Mouse (Mus musculus) forebrain, embryonic 12.5 days (tissue): ENCODE measurements around the gene Kcna5. TPM values are rescaled to one million over a fixed set of nuclear protein-coding genes. Genes with fewer than 3 reads are reported as not detected.

Experiments
- ATAC-seq: fragments of 200-750 bp; cut with Nextera tagmentation; 2 replicates; pipeline ENCODE4 v1.8.0; 2017; ENCODE audit warnings: moderate TSS enrichment; ENCODE audit not compliant: low FRiP score
- H3K27ac ChIP-seq: fragments of 300-500 bp; sonication (generic); 2 replicates; pipeline ENCODE4 v1.5.1; 2016; ENCODE audit warnings: mild to moderate bottlenecking
- H3K27me3 ChIP-seq: fragments of 300-500 bp; sonication (generic); 2 replicates; pipeline ENCODE4 v1.6.1; 2016; ENCODE audit warnings: mild to moderate bottlenecking
- H3K36me3 ChIP-seq: fragments of 300-500 bp; sonication (generic); replicated peaks from 2 replicates; pipeline ENCODE4 v1.6.1; 2016; ENCODE audit warnings: mild to moderate bottlenecking
- H3K4me1 ChIP-seq: fragments of 300-500 bp; sonication (generic); 2 replicates; pipeline ENCODE4 v1.6.1; 2016
- H3K4me2 ChIP-seq: fragments of 300-500 bp; sonication (generic); 2 replicates; pipeline ENCODE4 v1.6.1; 2016; ENCODE audit warnings: mild to moderate bottlenecking, moderate library complexity
- H3K4me3 ChIP-seq: fragments of 300-500 bp; sonication (generic); replicated peaks from 2 replicates; pipeline ENCODE4 v1.5.1; 2016; ENCODE audit warnings: mild to moderate bottlenecking
- H3K9ac ChIP-seq: fragments of 300-500 bp; sonication (generic); 2 replicates; pipeline ENCODE4 v1.6.1; 2016; ENCODE audit warnings: mild to moderate bottlenecking
- H3K9me3 ChIP-seq: fragments of 300-500 bp; sonication (generic); 2 replicates; pipeline ENCODE4 v1.6.1; 2016
- WGBS: fragments of 180-500 bp; shearing (Covaris S2); methylation state at CpG from one replicate; pipeline ENCODE4 v1.1.7; 2016; 5-methylcytosine and 5-hydroxymethylcytosine counted together
- polyA plus RNA-seq: library from polyadenylated mRNA; unstranded; fragments of >200 nt; fragmentation: Nextera tagmentation; extraction: Ambion mirVana; gene quantifications from 2 replicates; pipeline ENCODE4 v1.2.1, GENCODE M21; 2016

Gene Kcna5
- polyA plus RNA-seq, 1 experiment from 2014 or later = 1.6 TPM

DNA sequence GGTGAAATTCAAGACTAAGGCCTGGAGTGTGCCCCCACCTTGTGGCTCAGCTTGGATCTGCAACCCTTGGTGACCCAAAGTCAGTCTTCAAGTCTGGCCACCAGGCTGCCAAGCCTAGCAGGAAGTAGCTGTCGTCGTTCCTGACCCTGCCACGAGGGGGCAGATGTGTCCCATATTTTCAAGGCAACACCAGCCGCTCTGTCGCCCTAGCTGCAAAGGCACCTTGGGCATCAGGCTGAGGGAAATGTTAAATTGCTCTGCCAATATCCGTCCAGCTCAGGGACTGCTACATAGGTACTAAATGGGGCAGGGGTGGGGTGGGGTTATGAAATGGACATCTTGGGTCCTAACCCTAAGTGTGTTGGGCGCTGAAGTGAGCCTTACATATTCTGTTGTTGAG, 28.7 kb upstream of the Kcna5 start:
- no peak overlapping the region for H3K4me2 ChIP-seq
- ATAC-seq = 0 out of 2 replicates have a peak, but pooled peaks have one; percentile 31

DNA sequence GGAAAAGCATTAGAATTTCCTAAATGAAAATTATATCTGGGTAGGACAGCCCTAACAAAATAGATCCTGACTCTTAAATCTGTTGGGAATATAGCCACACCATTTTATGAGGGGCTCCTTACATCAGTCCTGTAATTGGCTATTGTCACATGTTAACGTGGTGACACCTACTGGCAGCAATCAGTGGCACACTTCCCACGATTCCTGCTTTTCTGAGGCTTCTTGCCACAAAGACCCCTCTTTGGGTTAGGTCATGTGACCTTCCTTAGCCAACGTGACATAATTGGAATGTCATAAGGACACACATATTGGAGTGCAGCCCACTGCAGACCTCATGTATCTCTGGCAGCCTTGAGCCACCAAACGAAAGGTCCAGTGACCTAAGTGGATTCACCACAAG, 26.5 kb upstream of the Kcna5 start:
- Histone ChIP-seq H3K27ac (no peak overlapping the region), H3K4me1 (peaks cover 12% of the 10 kb centered on the region), H3K4me3 (no peak overlapping the region), H3K36me3 (no peaks in the 10 kb centered on the region), H3K9me3 (no peaks in the 10 kb centered on the region), H3K9ac (no peak overlapping the region), H3K4me2 (no peak overlapping the region), H3K27me3 (0 out of 2 replicates have a peak, but pooled peaks cover 5% of the 10 kb centered on the region)
- no peak for ATAC-seq
- 20% methylated on average over 4 of the region's 4 CpGs for WGBS

More for the DNA sequence above, 28.7 kb upstream of the Kcna5 start:
- 0 out of 2 replicates have a peak, but pooled peaks cover 5% of the 10 kb centered on the region for H3K27me3 ChIP-seq
- no peak overlapping the region for H3K4me3 ChIP-seq
- no peak overlapping the region for H3K27ac ChIP-seq
- no peaks in the 10 kb centered on the region for H3K36me3 ChIP-seq
- 13% methylated on average over 7 of the region's 7 CpGs for WGBS
- peaks cover 12% of the 10 kb centered on the region for H3K4me1 ChIP-seq
- H3K9ac ChIP-seq = no peak overlapping the region
- no peaks in the 10 kb centered on the region for H3K9me3 ChIP-seq

DNA sequence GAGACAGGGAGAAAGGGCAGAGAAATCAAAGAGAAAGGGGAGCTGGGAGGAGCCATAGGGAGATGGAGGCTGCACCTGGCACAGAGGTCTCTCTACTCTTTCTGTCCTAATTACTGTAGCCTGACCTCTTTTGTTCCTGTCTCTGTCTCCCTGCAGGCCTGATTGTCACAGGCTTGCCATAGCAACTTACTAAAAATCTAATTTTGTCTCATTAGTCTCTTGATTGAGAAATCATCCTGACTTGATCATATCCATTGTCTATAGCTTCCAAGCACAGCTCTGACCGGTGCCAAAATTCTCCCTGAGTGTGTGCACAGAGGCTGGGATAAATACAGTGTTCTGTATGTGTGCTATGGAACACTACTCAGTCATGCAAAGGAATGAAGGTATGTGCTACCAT, 25.5 kb upstream of the Kcna5 start:
- H3K4me3 ChIP-seq = no peak overlapping the region
- H3K4me1 ChIP-seq = peaks cover 12% of the 10 kb centered on the region
- H3K36me3 ChIP-seq = no peaks in the 10 kb centered on the region
- H3K9me3 ChIP-seq = no peaks in the 10 kb centered on the region
- peak overlapping the region; percentile 82 for H3K27ac ChIP-seq
- no peak; the same call in 1 of the 2 replicates for ATAC-seq
- 59% methylated on average over 1 of the region's 1 CpGs for WGBS
- no peak overlapping the region for H3K4me2 ChIP-seq
- H3K27me3 ChIP-seq = 0 out of 2 replicates have a peak, but pooled peaks cover 5% of the 10 kb centered on the region
- H3K9ac ChIP-seq = no peak overlapping the region

DNA sequence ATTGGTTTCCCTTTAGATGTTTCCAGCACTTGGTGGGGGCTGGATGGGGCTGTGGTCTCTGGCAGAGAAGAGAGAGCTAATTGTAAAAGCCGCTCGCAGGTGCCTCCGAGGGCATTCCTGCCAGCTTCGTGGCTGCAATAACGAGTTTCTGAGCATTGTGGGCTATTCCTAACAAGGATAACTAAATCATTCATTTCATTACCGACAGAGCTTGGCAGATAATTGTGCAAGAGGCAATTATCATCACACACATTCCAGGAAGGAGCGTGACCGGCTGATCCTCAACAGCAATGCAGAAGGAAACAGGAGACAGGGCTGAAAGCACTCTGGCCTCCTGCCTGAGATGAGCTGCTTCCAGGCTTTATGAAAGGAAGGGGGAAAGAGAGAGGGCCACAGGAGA, 24.8 kb upstream of the Kcna5 start:
- H3K36me3 ChIP-seq = no peaks in the 10 kb centered on the region
- ATAC-seq = peak; percentile 45; the same call in 1 of the 2 replicates
- H3K27me3 ChIP-seq = no peaks in the 10 kb centered on the region
- H3K27ac ChIP-seq = peak overlapping the region; percentile 82
- peaks cover 12% of the 10 kb centered on the region for H3K4me1 ChIP-seq
- 19% methylated on average over 8 of the region's 8 CpGs for whole genome bisulfite sequencing
- no peaks in the 10 kb centered on the region for H3K9me3 ChIP-seq
- no peak overlapping the region for H3K4me3 ChIP-seq
- no peak overlapping the region for H3K4me2 ChIP-seq
- H3K9ac ChIP-seq = no peak overlapping the region; the same call in 1 of the 2 replicates

DNA sequence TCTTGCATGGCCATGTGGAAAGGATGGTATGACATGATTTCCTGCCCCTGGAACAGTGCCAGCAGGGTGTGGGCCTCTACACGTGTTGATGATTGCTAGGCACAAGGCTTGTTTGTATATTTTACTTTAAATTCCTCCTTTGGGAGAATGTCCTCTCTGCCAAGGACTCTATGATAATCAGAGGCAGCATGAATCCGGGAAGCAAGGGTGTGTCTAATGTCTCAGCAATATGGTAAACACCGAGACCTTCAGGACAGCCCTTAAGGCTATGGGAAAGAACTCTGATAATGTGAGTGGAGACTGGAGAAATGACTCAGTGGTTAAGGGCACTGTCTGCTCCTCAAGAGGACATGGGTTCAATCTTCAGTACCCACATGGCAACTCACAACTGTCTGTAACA, 23.1 kb upstream of the Kcna5 start:
- no peak for ATAC-seq
- no peak overlapping the region for H3K4me3 ChIP-seq
- H3K9me3 ChIP-seq = no peaks in the 10 kb centered on the region
- no peak overlapping the region for H3K9ac ChIP-seq
- WGBS = 73% methylated on average over 3 of the region's 3 CpGs
- H3K27ac ChIP-seq = no peak overlapping the region
- peaks cover 12% of the 10 kb centered on the region for H3K4me1 ChIP-seq
- H3K4me2 ChIP-seq = no peak overlapping the region
- H3K36me3 ChIP-seq = no peaks in the 10 kb centered on the region
- peaks cover 3% of the 10 kb centered on the region; the same call in 1 of the 2 replicates for H3K27me3 ChIP-seq

DNA sequence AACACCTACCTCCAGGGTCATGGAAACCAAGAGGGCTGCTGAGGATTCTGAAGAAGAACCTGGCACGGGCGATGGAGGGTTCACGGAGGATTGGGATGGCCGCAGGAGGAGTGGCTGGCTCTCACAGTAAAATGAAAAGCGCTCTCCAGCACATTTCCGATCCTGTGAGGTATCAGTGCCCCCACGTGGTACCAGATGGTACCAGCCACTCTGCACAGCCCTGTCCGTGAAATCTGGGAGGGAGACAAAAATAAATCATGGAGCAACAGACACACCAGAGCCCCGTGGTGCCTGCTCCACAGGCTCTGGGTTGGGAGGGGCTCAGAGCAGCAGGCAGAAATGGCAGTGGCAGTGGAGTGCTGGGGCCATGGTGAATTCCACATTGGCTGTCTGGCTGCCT, 18.6 kb upstream of the Kcna5 start:
- no peak overlapping the region for H3K9ac ChIP-seq
- peak; percentile 39; the same call in 1 of the 2 replicates for ATAC-seq
- no peak overlapping the region for H3K4me2 ChIP-seq
- no peak overlapping the region for H3K4me3 ChIP-seq
- peaks cover 13% of the 10 kb centered on the region; the same call in 1 of the 2 replicates for H3K27me3 ChIP-seq
- whole genome bisulfite sequencing = 36% methylated on average over 9 of the region's 9 CpGs
- H3K27ac ChIP-seq = no peak overlapping the region
- H3K4me1 ChIP-seq = no peaks in the 10 kb centered on the region
- H3K36me3 ChIP-seq = no peaks in the 10 kb centered on the region
- no peaks in the 10 kb centered on the region for H3K9me3 ChIP-seq

DNA sequence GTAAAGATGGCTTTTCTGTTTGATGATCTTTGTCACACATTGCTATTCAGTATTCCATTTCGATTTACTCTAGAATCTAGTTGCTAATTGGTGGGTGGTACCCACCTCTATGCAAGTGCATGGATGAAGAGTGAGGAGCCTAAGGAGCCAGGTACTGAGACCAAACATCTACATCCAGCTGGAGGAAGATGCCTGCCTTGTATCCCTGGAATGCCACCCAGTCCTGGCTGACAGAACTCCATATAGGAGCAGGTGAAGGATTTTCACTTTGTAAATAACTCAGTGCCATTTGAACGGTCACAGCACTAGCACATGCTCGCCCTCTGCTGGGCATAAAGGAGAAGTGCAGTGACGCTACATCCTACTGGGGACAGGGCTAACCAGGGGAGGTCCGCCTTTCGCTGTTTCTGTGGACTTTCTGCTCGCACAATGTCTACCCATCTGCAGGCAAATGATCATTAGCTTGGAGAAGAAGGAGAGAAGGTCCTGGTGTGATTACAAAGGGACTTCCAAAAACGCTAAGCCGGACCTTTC, 16.7 kb upstream of the Kcna5 start:
- H3K27ac ChIP-seq = no peak overlapping the region
- 22% methylated on average over 9 of the region's 9 CpGs for WGBS
- H3K4me1 ChIP-seq = no peaks in the 10 kb centered on the region
- H3K4me2 ChIP-seq = no peak overlapping the region
- no peaks in the 10 kb centered on the region for H3K36me3 ChIP-seq
- H3K27me3 ChIP-seq = peaks cover 13% of the 10 kb centered on the region; the same call in 1 of the 2 replicates
- ATAC-seq = peak; percentile 60; the same call in 1 of the 2 replicates
- H3K4me3 ChIP-seq = no peak overlapping the region
- H3K9me3 ChIP-seq = no peaks in the 10 kb centered on the region
- H3K9ac ChIP-seq = no peak overlapping the region

DNA sequence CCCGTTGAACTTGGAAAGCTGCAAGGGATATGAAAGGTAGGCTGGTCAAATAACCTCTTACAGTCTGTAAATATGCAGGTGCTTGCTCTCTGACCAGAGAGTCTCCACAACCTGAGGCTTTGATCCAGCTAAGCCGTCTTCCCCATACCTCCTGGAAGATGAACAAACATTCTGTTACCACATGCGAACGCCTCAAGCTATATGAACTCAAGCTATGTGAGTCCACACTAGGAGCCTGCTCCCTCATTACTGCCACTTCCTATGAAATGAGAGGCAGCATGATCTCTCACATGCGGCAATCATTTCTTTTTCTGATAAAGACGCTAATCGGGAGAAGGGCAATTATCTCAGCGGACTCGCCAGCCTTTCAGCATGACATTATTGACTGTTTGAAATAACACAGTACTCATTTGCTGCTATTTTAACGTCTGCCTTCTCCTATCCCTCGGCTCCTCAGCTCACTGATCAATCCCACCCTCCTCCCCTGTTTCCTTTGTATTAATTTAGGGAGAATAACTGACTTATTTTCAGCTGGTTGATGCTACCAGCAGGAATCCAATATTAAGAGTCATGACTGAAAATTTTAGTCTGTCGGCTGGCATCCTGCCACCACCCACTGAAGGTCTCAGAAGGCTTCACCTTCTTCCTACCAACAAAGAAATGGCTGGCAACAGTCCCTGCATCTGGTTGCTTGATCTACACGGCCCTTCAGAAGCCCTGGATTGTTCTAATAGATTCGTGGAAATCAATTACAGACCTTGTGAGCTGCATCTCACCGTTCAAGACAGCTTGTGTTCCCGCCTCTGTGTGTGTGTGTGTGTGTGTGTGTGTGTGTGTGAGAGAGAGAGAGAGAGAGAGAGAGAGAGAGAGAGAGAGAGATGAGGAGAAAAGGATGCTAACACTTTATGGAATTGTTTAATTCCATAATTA, 9.2 kb upstream of the Kcna5 start:
- Histone ChIP-seq H3K4me1 (0 out of 2 replicates have a peak, but pooled peaks cover 10% of the 10 kb centered on the region), H3K4me3 (no peak overlapping the region), H3K36me3 (no peaks in the 10 kb centered on the region), H3K27me3 (no peaks in the 10 kb centered on the region), H3K9ac (no peak overlapping the region), H3K9me3 (no peaks in the 10 kb centered on the region), H3K4me2 (no peak overlapping the region), H3K27ac (0 out of 2 replicates have a peak overlapping the region, but pooled peaks have one; percentile 20)
- peak; percentile 55; the same call in 1 of the 2 replicates for ATAC-seq
- 66% methylated on average over 16 of the region's 16 CpGs for WGBS

DNA sequence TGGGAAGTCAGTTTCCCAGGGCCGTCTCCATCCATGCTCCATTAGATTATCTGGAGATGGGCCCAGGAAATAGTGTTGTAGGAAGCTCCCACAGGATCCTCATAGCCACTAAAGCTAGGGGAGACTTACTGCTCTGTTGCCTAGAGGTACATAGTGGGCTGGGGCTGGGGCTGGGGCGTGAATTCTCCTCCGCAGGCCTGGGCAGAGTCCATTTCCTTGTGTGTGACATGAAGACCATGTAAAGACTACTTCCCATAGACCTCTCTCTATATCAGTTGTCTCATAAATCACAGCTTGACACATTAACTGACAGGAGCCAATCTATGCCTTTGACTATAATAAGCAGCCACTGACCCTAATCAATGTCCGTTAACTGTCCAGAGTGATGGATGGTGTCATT, 7.5 kb upstream of the Kcna5 start:
- Histone ChIP-seq H3K4me3 (no peak overlapping the region), H3K9ac (no peak overlapping the region), H3K4me2 (no peak overlapping the region), H3K4me1 (peaks cover 13% of the 10 kb centered on the region), H3K9me3 (no peaks in the 10 kb centered on the region), H3K27me3 (no peaks in the 10 kb centered on the region), H3K27ac (no peak overlapping the region), H3K36me3 (no peaks in the 10 kb centered on the region)
- no peak for ATAC-seq
- 83% methylated on average over 4 of the region's 4 CpGs for WGBS

DNA sequence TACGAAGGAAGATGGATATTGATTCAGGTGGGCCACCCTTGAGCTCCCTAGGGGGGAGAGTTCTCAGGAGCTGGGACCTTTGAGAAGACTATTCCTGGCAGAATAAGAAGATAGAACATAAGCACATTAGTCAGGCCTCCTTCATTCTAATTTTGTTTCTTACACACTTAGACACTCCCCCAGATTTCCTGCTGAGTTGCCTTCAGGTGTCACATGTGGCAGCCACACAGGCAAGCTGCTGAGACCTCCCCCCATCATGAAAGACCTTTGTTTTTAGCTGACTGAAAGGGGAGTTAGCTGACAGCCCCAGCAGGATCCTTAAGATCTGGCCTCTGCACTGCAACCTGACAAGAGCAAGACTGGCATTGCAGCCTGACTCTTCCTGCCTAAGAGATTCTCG, 2.3 kb upstream of the Kcna5 start:
- WGBS = 28% methylated on average over 2 of the region's 2 CpGs
- Histone ChIP-seq H3K4me1 (peaks cover 28% of the 10 kb centered on the region), H3K27me3 (peaks cover 27% of the 10 kb centered on the region), H3K9me3 (no peaks in the 10 kb centered on the region), H3K27ac (no peak overlapping the region), H3K36me3 (no peaks in the 10 kb centered on the region), H3K4me2 (no peak overlapping the region), H3K9ac (no peak overlapping the region), H3K4me3 (no peak overlapping the region)
- ATAC-seq = no peak

DNA sequence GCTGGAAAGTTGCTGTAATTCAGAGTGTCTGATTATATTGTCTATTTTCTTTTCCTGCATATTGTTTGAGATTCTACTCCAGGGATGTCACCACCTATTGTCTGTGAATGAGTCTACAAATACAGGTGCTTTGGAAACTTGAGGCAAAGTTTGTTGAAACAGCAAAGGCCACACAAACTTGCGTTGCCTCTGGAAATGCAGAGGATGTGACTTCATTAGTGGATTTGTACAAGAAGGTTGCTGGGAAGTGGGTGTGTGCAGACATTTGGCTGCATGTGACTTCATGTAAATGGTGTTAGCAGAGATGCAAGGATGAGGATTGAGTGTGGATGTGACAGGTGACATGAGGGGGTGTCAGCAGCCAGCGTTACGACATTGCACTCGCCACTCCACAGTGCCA, 1.7 kb upstream of the Kcna5 start:
- Histone ChIP-seq H3K27ac (no peak overlapping the region), H3K9me3 (no peaks in the 10 kb centered on the region), H3K36me3 (no peaks in the 10 kb centered on the region), H3K4me1 (peaks cover 28% of the 10 kb centered on the region), H3K4me3 (no peak overlapping the region), H3K27me3 (peaks cover 27% of the 10 kb centered on the region), H3K4me2 (no peak overlapping the region), H3K9ac (no peak overlapping the region)
- ATAC-seq = no peak
- WGBS = 80% methylated on average over 4 of the region's 4 CpGs

DNA sequence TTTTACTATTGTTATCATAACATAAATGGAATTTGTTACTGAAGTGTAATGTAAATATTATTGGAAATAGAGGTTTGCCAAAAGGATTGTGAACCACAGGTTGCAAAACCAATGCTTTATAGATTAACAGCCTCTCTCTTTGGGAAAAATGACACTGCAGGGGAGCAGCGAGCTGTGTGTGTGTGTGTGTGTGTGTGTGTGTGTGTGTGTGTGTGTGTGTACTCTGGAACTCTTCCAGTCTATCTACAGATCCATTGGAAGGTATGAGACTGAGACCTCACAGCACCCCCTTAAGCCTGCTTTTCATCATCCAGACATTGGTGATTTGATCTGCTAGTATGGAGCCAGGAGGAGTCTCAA, 679 bp upstream of the Kcna5 start:
- no peak overlapping the region for H3K4me3 ChIP-seq
- H3K27me3 ChIP-seq = peaks cover 27% of the 10 kb centered on the region
- H3K4me1 ChIP-seq = peaks cover 28% of the 10 kb centered on the region
- H3K9ac ChIP-seq = no peak overlapping the region
- no peaks in the 10 kb centered on the region for H3K9me3 ChIP-seq
- H3K36me3 ChIP-seq = no peaks in the 10 kb centered on the region
- no peak for ATAC-seq
- H3K4me2 ChIP-seq = no peak overlapping the region
- 30% methylated on average over 1 of the region's 1 CpGs for WGBS
- no peak overlapping the region for H3K27ac ChIP-seq
